Mouse (Mus musculus) CD4-positive naive resting alpha-beta T cell, adult 57 days (primary cell): ENCODE results near the gene Mrpl35. TPM values are rescaled to one million over a fixed set of nuclear protein-coding genes. Genes with fewer than 3 reads are reported as not detected.

ENCODE experiments used
- total RNA-seq: library from RNA; stranded (reverse); gene quantifications from one replicate; pipeline ENCODE4 v1.2.4, GENCODE M21; 2023

The Mrpl35 gene
- 20.8 TPM for total RNA-seq

DNA sequence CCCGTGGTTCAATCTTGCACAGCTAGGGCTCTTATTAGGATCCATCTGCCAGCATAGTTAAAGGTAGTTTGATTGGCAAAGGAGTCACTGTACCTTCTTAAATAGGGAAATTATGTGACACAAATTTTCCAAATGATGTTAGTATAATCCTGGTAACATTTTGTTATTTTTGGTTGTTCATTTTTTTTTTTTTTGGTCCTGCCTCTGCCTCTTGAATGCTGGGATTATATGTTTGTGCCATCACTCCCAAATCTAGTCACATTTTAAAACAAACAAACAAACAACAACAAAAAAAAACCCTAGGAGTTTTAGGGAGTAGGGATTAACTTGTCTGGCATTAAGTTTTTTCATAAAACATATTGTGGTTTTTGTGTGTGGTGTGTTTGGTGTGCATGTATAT is at the start of gene Mrpl35:
Mrpl35 (minus strand) TSS at position 101 of the 400 bp plus-strand sequence.

DNA sequence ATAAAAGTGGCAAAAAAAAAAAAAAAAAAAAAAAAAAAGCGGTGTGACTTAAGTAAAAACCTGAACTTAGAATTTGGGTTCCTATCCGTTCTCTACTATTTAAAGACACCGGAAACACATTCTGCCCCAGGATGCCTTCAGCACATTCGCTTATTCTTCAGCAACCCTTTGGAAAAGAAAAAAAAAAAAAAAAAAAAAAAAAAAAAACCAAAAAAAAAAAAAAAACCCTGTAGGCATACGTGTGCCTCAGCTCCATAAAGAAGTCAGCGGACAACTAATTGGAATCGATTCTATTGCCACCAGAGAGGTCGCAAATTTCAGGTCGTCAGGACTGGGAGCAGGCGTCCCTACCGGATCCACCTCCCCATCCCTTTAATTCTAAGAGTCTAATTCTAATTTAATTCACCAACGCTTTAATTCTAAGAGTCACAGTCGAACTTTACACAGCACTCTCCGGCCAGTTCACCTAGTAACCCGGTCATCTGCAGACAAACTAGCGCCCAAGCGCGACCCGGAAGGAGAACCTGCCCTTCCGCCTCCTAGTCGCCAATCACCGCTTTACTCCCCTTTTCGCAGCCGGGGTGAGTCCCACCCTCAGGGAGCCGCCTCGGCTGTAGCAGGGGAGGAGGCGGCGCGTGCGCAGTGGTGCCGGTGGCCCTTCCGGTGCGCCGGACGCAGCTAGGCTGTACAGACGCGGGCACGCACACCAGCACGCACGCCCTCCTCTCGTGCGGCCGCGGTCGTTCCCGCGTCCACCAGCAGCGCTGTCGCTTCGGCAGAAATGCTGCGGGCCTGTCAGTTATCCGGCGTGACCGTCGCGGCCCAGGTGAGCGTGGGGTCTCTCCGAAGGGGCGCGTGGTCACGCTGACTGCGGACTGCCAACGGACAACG is 4.2 kb upstream of the Mrpl35 start, which contains the start of gene Immt:
Immt (plus strand) TSS at position 642 of the 891 bp plus-strand sequence.

Other genes with a start within 250 kb of the Mrpl35 start
- 145 TPM for gene Kdm3a, start 194.0 kb downstream of the Mrpl35 start, total RNA-seq
- gene Reep1, start 119.4 kb downstream of the Mrpl35 start, total RNA-seq: 0.15 TPM
- 104 TPM for gene Immt, start 4.4 kb upstream of the Mrpl35 start, total RNA-seq
- 108 TPM for gene Ptcd3, start 81.8 kb upstream of the Mrpl35 start, total RNA-seq
- 86.5 TPM for gene Polr1a, start 82.1 kb upstream of the Mrpl35 start, total RNA-seq